Mouse (Mus musculus): ENCODE measurements at regions not wholly inside any gene's neighbourhood (a gene's known extent, or its start where the extent isn't known, plus 50 kb on each side); places are given as distances from the start of the nearest gene placed in this dataset.

DNA sequence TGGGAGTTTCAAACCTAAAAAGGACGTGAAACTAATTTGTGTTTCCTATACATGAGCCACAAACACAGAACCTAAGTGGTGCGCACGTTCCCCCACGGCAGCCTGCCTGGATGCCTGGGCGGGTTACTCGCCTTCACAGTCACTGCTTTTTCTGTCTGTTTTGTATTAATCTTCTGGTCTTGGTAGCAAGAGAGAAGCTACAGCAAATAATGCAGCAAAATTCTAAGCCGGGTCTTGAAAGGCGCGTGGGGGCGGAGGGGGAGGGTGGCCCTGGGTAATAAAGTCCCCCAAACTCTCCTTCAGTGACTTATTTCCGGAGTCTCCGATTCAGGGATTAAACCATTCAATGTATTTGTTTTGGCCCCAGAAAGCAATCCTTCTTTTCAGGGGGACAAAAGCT lies 300.0 kb upstream of the Tbx3 start:
- no peak for TF ChIP-seq GATA1 (IDR thresholded peaks at IDR 0.05; ENCODE audit: low read length)
- TF ChIP-seq TAL1 (IDR thresholded peaks at IDR 0.05; ENCODE audit: low read length): no peak
